Mouse (Mus musculus) gonadal fat pad, adult 2 months (tissue): ENCODE results near the gene Pwp2. TPM values are rescaled to one million over a fixed set of nuclear protein-coding genes. Genes with fewer than 3 reads are reported as not detected.
"Not testable (repeated sequence)": the region's sequence is repeated elsewhere in the genome, so short reads cannot be mapped to it uniquely, and the experiment has no call there.

Experiments
- DNase-seq: peaks from one replicate; pipeline ENCODE4 v3.0.0-alpha.2; 2012; ENCODE audit warnings: low read depth
- polyA plus RNA-seq: library from polyadenylated mRNA; depleted of rRNA; stranded (reverse); fragments of >200 nt; gene quantifications from 2 replicates; pipeline ENCODE4 v1.2.3, GENCODE M21; 2012; rRNA removed

Pwp2 gene
- polyA plus RNA-seq, 1 experiment, result 9.8 TPM

GRCm38 (mm10) chr10:78140843-78141242 lies 44.1 kb downstream of the Pwp2 start:
- DNase-seq, result no peak

GRCm38 (mm10) chr10:78140251-78140600 lies 44.7 kb downstream of the Pwp2 start:
- DNase-seq, result no peak

GRCm38 (mm10) chr10:78139572-78140250 lies 45.2 kb downstream of the Pwp2 start:
- DNase-seq, result no peak

- no peak for DNase-seq
Observed at GRCm38 (mm10) chr10:78138812-78139523, 46.0 kb downstream of the Pwp2 start.

- no peak for DNase-seq
Observed at GRCm38 (mm10) chr10:78137191-78137590, 47.8 kb downstream of the Pwp2 start.

- DNase-seq, result no peak
Observed at GRCm38 (mm10) chr10:78135947-78136346, 49.0 kb downstream of the Pwp2 start.

GRCm38 (mm10) chr10:78134975-78135798 lies 49.8 kb downstream of the Pwp2 start:
- DNase-seq, result no peak

GRCm38 (mm10) chr10:78134400-78134799 lies 50.5 kb downstream of the Pwp2 start:
- DNase-seq, result no peak

GRCm38 (mm10) chr10:78129998-78130397 lies 55.0 kb downstream of the Pwp2 start:
- no peak for DNase-seq

- no peak for DNase-seq
Observed at GRCm38 (mm10) chr10:78129423-78129822, 55.5 kb downstream of the Pwp2 start.

- no peak for DNase-seq
Observed at GRCm38 (mm10) chr10:78128647-78129046, 56.3 kb downstream of the Pwp2 start.

- no peak for DNase-seq
Observed at GRCm38 (mm10) chr10:78127931-78128330, 57.0 kb downstream of the Pwp2 start.

- DNase-seq, result no peak
Observed at GRCm38 (mm10) chr10:78127046-78127870, 57.7 kb downstream of the Pwp2 start.

GRCm38 (mm10) chr10:78126311-78126710 lies 58.6 kb downstream of the Pwp2 start:
- no peak for DNase-seq

GRCm38 (mm10) chr10:78125061-78125460 lies 59.9 kb downstream of the Pwp2 start:
- DNase-seq, result not testable (repeated sequence)

- DNase-seq, result not testable (repeated sequence)
Observed at GRCm38 (mm10) chr10:78124137-78124536, 60.8 kb downstream of the Pwp2 start.

Other genes with a start within 250 kb of the Pwp2 start
- 1.1 and 2.1 TPM in 2 replicates for gene Trpm2, start 214.6 kb downstream of the Pwp2 start, polyA plus RNA-seq
- gene 1810043G02Rik, start 206.6 kb downstream of the Pwp2 start, polyA plus RNA-seq, result 54.7 and 66.3 TPM in 2 replicates
- gene Pfkl, start 175.1 kb downstream of the Pwp2 start, polyA plus RNA-seq, result 115 and 175 TPM in 2 replicates
- gene Dnmt3l, start 143.2 kb downstream of the Pwp2 start, polyA plus RNA-seq, result 1.2 and 6.6 TPM in 2 replicates
- gene Aire, start 141.5 kb downstream of the Pwp2 start, polyA plus RNA-seq, result 0.99 and 1.00 TPM in 2 replicates
- gene Icosl, start 115.8 kb downstream of the Pwp2 start, polyA plus RNA-seq, result 25.3 and 31.3 TPM in 2 replicates
- gene D10Jhu81e, start 15.4 kb downstream of the Pwp2 start, polyA plus RNA-seq, result 111 and 126 TPM in 2 replicates
- 62.3 and 76.1 TPM in 2 replicates for gene Trappc10, start 59.5 kb upstream of the Pwp2 start, polyA plus RNA-seq
- 625 and 807 TPM in 2 replicates for gene Agpat3, start 167.3 kb upstream of the Pwp2 start, polyA plus RNA-seq
- 94.1 and 150 TPM in 2 replicates for gene Rrp1, start 227.9 kb upstream of the Pwp2 start, polyA plus RNA-seq
- 127 and 151 TPM in 2 replicates for gene Cstb, start 240.5 kb upstream of the Pwp2 start, polyA plus RNA-seq